Mouse (Mus musculus) kidney, postnatal 0 days (tissue): ENCODE results near the gene Med28. TPM values are rescaled to one million over a fixed set of nuclear protein-coding genes. Genes with fewer than 3 reads are reported as not detected.

ENCODE experiments used
- ATAC-seq: fragments of 200-750 bp; cut with Nextera tagmentation; replicated peaks from 2 replicates; pipeline ENCODE4 v1.8.0; 2017; ENCODE audit warnings: low read depth, moderate number of reproducible peaks, moderate TSS enrichment, moderate library complexity; ENCODE audit not compliant: low FRiP score
- DNase-seq: peaks from one replicate; pipeline ENCODE4 v3.0.0-alpha.2; 2016; ENCODE audit warnings: low spot score
- H3K27ac ChIP-seq: fragments of 300-500 bp; sonication (generic); 2 replicates; pipeline ENCODE4 v1.5.1; 2014; ENCODE audit warnings: mild to moderate bottlenecking
- H3K27me3 ChIP-seq: fragments of 300-500 bp; sonication (generic); 2 replicates; pipeline ENCODE4 v1.6.1; 2014; ENCODE audit warnings: low read length, mixed read lengths; ENCODE audit not compliant: insufficient read depth
- H3K36me3 ChIP-seq: fragments of 300-500 bp; sonication (generic); 2 replicates; pipeline ENCODE4 v1.6.1; 2014; ENCODE audit warnings: low read length, mixed read lengths; ENCODE audit not compliant: insufficient read depth
- H3K4me1 ChIP-seq: fragments of 300-500 bp; sonication (generic); replicated peaks from 2 replicates; pipeline ENCODE4 v1.6.1; 2014; ENCODE audit warnings: antibody characterized with exemption, low read length, mixed read lengths; ENCODE audit not compliant: insufficient read depth
- H3K4me2 ChIP-seq: fragments of 300-500 bp; sonication (generic); 2 replicates; pipeline ENCODE4 v1.6.1; 2014; ENCODE audit warnings: mild to moderate bottlenecking, low read length, moderate library complexity, mixed read lengths
- H3K4me3 ChIP-seq: fragments of 300-500 bp; sonication (generic); replicated peaks from 2 replicates; pipeline ENCODE4 v1.5.1; 2014; ENCODE audit warnings: low read depth, low read length
- H3K9ac ChIP-seq: fragments of 300-500 bp; sonication (generic); 2 replicates; pipeline ENCODE4 v1.6.1; 2014; ENCODE audit warnings: low read depth, low read length
- H3K9me3 ChIP-seq: fragments of 300-500 bp; sonication (generic); replicated peaks from 2 replicates; pipeline ENCODE4 v1.6.1; 2016; ENCODE audit warnings: low read length, inconsistent platforms, mixed read lengths
- CTCF ChIP-seq: IDR thresholded peaks from 2 replicates; pipeline ENCODE4 v1.5.1; 2016; ENCODE audit warnings: antibody characterized with exemption, low read depth, mild to moderate bottlenecking, moderate library complexity
- WGBS: fragments of 180-500 bp; shearing (Covaris S2); extraction: QIAGEN DNeasy Blood & Tissue Kit; methylation state at CpG from one replicate; pipeline ENCODE4 v1.1.7; 2014; 5-methylcytosine and 5-hydroxymethylcytosine counted together
- polyA plus RNA-seq: library from polyadenylated mRNA; unstranded; fragments of >200 nt; fragmentation: Nextera tagmentation; extraction: Ambion mirVana; gene quantifications from 2 replicates; pipeline ENCODE4 v1.2.1, GENCODE M21; 2015

Med28 gene
- polyA plus RNA-seq, 1 experiment from 2014 or later: 339 TPM

DNA sequence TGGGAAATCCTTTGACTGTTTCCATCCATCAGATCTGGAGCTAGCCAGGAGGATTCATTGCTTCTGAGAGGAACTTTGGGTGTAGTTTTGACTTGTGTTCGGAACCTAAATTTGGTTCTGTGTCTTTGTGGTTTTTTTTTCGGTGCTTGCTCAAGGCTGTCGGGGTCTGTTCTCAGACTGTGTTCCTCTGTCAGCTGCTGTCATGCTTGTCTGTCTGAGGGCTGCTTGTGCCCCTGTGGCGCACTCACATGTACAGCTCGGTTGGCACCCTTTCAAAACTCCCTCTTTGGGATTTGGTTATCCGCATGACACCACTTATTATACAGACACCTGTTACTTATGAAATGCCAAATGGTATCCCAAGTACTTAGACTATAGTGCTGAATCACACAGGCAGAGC, 1.6 kb downstream of the Med28 start:
- no peaks in the 10 kb centered on the region for H3K27me3 ChIP-seq
- peaks cover 11% of the 10 kb centered on the region for H3K4me1 ChIP-seq
- no peak for TF ChIP-seq CTCF
- DNase-seq: no peak
- no peak overlapping the region for H3K9ac ChIP-seq
- peak overlapping the region; percentile 87 for H3K4me2 ChIP-seq
- WGBS: 89% methylated on average over 6 of the region's 6 CpGs
- no peak for ATAC-seq
- no peak overlapping the region for H3K27ac ChIP-seq
- H3K9me3 ChIP-seq: no peaks in the 10 kb centered on the region
- H3K36me3 ChIP-seq: peaks cover 20% of the 10 kb centered on the region
- H3K4me3 ChIP-seq: no peak overlapping the region

DNA sequence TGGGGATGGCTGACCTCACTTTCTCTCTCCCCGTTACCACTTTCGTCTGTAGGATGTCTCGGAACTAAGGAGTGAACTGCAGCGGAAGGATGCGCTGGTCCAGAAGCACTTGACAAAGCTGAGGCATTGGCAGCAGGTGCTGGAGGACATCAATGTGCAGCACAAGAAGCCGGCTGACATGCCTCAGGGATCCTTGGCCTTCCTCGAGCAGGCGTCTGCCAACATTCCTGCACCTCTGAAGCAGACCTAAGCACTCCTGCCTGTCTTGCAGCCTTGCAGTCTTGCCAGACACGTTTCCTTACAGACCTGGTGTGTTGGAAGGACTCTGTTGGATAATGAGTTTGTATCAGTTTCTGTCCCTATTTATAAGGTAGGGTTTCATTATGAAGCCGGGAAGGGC, 5.1 kb downstream of the Med28 start:
- ATAC-seq (no peak), DNase-seq (no peak)
- Histone ChIP-seq H3K4me1 (peaks cover 11% of the 10 kb centered on the region), H3K27ac (no peak overlapping the region), H3K27me3 (no peaks in the 10 kb centered on the region), H3K4me3 (no peak overlapping the region), H3K4me2 (no peak overlapping the region), H3K36me3 (peaks cover 44% of the 10 kb centered on the region), H3K9ac (no peak overlapping the region), H3K9me3 (no peaks in the 10 kb centered on the region)
- 93% methylated on average over 10 of the region's 10 CpGs for WGBS
- TF ChIP-seq CTCF: no peak

DNA sequence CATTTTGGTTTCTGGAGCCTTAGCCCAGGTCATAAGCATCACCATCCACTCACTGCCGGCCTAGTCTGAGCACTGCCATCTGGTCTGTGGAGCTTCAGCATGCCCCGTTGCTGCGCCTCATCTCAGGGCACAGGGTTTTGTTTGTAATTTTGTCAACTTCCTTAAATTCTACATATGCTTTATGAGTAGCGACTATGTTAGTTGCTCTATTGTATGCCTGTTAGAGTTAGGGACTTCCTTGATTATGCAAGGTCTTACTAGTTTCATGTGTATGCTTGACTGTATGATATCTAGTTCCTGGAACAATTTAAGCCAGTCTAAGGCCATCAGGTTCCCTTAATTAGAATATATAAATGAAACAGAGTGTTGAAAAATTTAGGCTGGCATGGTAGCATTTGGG, 6.3 kb downstream of the Med28 start:
- H3K4me1 ChIP-seq: peaks cover 4% of the 10 kb centered on the region; the same call in 1 of the 2 replicates
- no peak overlapping the region for H3K4me3 ChIP-seq
- WGBS: 93% methylated on average over 4 of the region's 4 CpGs
- ATAC-seq (no peak), DNase-seq (no peak)
- no peak overlapping the region for H3K4me2 ChIP-seq
- no peaks in the 10 kb centered on the region for H3K27me3 ChIP-seq
- no peak overlapping the region for H3K27ac ChIP-seq
- H3K9me3 ChIP-seq: no peaks in the 10 kb centered on the region
- no peak for TF ChIP-seq CTCF
- no peak overlapping the region for H3K9ac ChIP-seq
- peaks cover 44% of the 10 kb centered on the region for H3K36me3 ChIP-seq

DNA sequence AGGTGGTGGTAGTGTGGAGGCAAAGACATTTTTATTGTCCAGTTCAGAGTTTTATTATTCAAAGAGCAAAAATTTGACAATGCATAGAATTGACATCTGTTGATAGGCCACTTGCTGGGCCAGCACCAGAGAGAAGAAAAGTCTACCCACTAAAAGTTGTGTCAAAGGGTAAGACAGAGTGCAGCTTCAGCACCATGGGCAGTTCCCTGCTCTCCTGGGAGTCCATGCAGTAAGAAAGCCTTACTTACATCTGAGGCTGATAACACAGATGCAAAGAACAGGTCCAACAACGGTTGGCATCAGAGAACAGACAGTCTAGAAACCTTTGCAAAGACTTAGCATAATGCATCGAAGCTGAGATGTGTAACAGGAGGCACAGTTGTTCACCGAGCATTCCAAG, 9.7 kb downstream of the Med28 start:
- H3K9ac ChIP-seq: no peak overlapping the region
- TF ChIP-seq CTCF: no peak
- H3K4me3 ChIP-seq: no peak overlapping the region
- peak; percentile 53 for DNase-seq
- no peaks in the 10 kb centered on the region for H3K27me3 ChIP-seq
- no peaks in the 10 kb centered on the region for H3K4me1 ChIP-seq
- no peaks in the 10 kb centered on the region for H3K9me3 ChIP-seq
- ATAC-seq: no peak
- no peak overlapping the region for H3K4me2 ChIP-seq
- 91% methylated on average over 3 of the region's 3 CpGs for WGBS
- peaks cover 43% of the 10 kb centered on the region for H3K36me3 ChIP-seq
- H3K27ac ChIP-seq: no peak overlapping the region

DNA sequence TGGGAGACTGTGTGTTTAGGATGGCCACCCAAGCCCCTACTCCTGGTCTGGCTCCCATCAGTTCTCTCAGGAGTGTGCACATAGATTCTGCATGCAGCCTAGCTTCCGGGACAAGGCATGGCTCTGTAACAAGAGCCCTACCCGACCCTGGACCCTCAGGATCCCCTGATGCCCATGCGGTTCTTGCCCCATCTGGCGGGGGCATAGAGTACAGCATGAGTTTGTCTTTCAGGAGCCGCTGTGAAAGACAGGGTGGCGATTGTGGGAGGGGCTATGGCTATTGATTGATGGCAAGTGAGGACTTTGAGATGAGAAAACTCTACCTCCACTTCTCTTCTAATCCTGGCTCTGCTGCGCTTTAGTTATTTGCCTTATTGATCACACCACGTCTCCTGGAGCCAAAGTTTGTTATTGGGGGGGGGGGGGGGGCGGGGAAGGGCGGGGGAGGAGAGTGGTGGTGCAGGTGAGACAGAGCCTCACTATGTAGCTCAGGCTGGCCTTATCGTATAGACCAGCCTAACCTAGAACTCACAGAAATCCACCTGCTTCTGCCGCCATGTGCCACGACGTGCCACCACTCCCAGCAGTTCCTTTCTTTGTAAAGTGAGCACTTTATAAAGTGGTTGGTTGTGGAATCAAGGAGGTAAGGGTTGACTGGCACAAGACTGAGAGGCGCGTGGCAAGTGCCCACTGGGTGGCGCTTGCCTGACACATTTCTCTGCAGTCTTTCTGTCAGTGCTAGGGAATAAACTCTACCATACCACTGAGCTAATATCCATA, 14.5 kb downstream of the Med28 start:
- H3K27me3 ChIP-seq: no peaks in the 10 kb centered on the region
- peaks cover 4% of the 10 kb centered on the region; the same call in 1 of the 2 replicates for H3K36me3 ChIP-seq
- peak; percentile 78 for TF ChIP-seq CTCF
- DNase-seq (peak; percentile 68), ATAC-seq (peak; percentile 89)
- H3K4me1 ChIP-seq: no peaks in the 10 kb centered on the region
- no peak overlapping the region for H3K27ac ChIP-seq
- H3K4me3 ChIP-seq: no peak overlapping the region
- WGBS: 4% methylated on average over 17 of the region's 17 CpGs
- no peak overlapping the region for H3K9ac ChIP-seq
- H3K4me2 ChIP-seq: peak overlapping the region; percentile 30; the same call in 1 of the 2 replicates
- no peaks in the 10 kb centered on the region for H3K9me3 ChIP-seq

DNA sequence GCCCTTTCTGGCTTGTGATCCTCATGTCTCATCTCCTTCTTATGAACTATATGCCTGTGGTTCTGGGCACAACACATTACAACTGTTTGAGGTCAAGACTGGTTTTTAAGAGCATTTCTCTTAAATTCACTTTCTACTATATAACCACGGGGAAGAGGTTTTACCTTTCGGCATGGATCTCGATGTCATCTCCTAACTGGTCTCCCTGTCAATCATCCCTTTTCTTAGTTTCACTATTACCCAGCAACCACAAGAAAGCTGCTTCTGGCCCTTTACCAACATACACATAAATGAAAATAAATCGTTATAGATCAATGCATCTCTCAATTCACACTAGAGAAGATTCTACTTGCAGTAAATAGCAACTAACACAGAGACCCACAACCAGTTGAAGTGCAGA, 15.1 kb downstream of the Med28 start:
- ATAC-seq (no peak), DNase-seq (no peak)
- Histone ChIP-seq H3K4me1 (no peaks in the 10 kb centered on the region), H3K4me2 (no peak overlapping the region), H3K36me3 (0 out of 2 replicates have a peak, but pooled peaks cover 4% of the 10 kb centered on the region), H3K4me3 (no peak overlapping the region), H3K27ac (no peak overlapping the region), H3K27me3 (no peaks in the 10 kb centered on the region), H3K9ac (no peak overlapping the region), H3K9me3 (no peaks in the 10 kb centered on the region)
- TF ChIP-seq CTCF: no peak
- 71% methylated on average over 4 of the region's 4 CpGs for WGBS
